Mouse (Mus musculus) cerebellum, adult 2 months (tissue): Measurements from ENCODE around the gene Gm10190.
"Not testable (repeated sequence)": the region's sequence is repeated elsewhere in the genome, so short reads cannot be mapped to it uniquely, and the experiment has no call there.

Experiments used
- CTCF ChIP-seq: fragments of 200-500 bp; IDR thresholded peaks from 2 replicates; pipeline ENCODE4 v1.5.1; 2011; ENCODE audit warnings: low read depth, mild to moderate bottlenecking, control low read depth, low read length, moderate library complexity, borderline replicate concordance; ENCODE audit not compliant: insufficient read depth
- POLR2A ChIP-seq: fragments of 200-500 bp; IDR thresholded peaks from 2 replicates; pipeline ENCODE4 v1.6.1; 2011; ENCODE audit warnings: low read length, control low read depth, borderline replicate concordance; ENCODE audit not compliant: insufficient read depth

- not testable (repeated sequence) for TF ChIP-seq CTCF, POLR2A
These were observed 5.0 kb upstream of the Gm10190 start for GRCm38 (mm10) chr17:80378386-80378785.
